Mouse (Mus musculus) B cell, adult 2 months (primary cell): ENCODE results near the gene Msi2.

ENCODE experiments used
- DNase-seq, 2 experiments: peaks; one replicate each; pipeline ENCODE4 v3.0.0; 2022

Msi2 gene

DNA sequence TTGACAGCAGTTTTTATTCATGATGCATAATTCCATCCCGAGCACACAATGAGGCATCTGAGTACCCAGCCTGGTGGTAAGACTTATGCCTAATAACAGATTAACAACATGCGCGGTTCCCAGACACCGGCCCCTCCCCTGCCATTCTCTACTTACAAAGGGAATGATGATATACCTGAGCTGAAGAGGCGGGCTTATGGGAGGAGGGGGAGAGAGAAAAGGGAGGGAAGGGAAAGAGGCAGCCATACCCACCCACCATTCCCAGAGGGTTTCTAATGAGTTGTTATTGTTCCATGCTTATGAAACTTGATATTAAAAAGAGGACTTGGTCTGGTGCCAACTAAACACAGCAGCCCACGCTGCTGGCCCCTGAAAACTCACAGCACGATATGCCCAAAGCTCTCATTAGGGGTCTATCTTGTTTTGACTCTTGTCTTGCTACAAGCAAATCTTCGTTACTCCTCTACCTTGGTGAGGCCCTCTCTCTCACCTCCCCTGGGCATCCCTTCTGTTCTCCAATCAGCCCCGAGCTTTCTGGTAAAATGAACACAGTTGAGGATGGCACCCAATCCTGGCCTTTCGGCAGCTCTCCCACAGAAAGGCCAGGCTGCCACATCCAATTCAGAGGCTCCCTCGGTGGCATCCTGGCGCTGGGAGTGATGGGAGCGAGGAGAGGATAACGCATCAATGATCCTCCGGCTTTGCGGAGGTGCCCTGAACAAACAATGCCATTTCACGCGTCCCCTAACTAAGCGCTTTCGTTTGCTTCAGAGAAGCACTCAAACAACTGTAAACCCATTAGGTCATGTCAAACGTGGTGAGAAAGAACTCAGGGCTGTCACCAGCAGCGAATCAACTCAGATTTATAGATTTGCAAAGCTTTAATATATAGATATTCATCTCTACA is 286.7 kb downstream of the Msi2 start:
- no peak for DNase-seq

DNA sequence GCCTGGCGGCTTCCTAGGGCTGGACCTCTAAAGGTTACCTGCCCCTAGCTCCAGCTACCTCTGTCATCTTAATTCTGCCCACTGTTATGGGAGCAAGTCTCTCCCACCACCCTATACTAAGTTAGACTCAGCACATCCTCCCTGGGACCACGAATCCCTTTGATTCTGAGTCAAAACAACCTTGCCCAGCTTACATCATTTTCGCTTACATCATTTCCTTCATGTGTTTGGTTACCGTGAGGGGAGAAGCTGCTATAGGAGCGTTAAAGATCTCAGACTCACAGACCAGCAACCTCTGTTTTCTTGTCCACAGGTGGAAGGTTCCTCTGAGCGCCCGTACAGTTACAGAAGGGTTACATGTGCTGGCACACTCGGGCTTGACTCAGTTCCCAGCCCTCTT is 288.0 kb downstream of the Msi2 start:
- DNase-seq = no peak

DNA sequence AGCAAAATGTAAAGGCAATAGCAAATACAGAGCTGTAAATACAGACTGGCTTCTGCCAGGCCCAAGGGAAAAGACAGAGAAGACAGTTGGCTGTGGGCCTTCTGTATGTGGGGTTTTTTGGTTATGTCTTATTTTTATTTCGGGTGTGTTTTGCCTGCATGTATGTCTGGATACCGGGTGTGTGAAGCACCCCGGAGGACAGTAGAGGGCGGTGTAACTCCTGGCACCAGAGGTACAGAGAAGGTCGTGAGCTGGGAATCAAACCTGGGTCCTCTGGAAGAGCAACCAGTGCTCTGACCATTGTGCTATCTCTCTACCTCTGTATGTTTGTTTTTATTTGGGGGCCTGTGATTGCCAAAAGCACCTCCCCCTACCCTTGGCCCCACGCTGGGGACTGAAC is 288.6 kb downstream of the Msi2 start:
- peak in 1 of 2 experiments; percentile 4 for DNase-seq

DNA sequence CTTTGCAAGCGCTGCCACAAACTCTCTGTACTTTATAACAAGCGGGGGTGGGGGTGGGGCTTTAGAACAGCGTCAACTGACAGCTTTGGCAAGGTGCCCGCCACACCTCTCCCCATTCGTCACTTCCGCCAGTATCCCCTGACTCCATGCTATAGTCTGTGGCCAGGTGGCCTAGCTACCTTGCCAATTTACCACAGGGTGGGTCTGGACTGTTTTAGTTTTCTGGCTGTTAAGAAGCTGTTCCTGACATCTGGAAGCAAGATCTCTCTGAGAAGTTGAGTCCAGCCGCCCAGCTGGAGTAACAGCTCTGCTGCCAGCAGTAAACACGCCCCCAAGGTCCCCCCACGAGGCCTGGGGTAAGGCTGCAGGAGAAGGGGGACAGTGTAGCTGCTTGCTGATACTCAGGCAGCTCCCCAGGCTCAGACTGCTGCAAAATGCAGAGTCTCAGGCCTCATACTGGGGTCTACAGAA is 292.6 kb downstream of the Msi2 start:
- no peak for DNase-seq

DNA sequence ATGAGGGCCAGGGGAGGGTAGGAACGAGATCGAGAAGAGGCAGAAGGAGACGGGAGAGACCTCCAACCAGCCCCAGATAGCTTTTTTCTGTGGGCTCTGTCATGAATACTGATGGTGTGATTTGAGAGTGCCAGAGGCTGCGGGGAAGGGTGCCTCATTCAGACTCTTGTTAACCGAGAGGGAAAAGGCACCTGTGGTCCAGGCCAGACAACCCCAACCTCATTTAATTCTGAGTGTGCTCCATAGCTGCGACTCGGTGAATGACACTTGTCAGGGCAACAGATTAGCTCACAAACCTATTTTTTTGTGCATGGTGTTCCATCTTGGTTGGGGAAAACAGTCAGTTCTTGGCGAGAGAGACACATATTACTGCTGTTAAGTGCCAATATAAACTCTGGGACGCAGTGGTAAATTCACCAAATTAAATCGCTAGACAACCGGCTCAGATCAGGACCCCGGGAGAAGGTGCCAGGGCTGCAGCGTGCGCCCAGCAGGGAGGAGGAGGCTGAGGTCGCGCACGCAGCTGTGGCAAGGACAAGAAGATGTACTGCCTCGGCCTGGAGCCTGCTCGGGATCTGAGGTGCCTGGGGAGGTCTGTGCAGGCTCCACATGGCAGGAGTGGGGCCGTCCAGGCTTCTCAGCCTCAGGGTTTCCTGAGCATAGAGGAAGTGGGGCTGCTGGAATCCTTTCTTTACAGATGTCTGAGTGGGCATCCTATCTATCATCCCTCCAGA is 294.1 kb downstream of the Msi2 start:
- no peak for DNase-seq

DNA sequence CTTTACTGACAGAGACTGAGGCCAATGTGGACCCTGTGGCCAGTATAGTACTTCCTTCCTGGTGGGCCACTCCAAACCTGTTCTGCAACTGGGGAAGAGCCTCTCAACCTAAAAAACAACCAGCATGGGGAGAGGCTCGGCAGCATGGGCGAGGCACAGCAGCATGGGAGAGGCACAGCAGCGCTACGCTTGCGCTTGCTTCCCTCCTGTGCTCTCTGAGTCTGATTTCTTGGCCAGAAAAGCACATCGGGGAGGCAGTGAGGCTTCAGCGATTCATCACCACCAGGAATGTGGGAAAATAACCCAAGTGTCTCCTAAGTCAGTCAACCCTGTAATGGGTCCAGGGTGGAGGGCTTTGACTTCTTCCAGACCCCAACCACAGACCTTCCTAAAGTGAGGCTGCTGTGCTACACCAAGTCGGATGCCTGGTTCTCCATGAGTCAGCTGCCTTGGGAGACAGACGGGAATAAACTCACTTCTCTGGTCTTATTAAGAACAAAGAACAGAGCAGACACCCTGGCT is 297.2 kb downstream of the Msi2 start:
- DNase-seq = no peak

DNA sequence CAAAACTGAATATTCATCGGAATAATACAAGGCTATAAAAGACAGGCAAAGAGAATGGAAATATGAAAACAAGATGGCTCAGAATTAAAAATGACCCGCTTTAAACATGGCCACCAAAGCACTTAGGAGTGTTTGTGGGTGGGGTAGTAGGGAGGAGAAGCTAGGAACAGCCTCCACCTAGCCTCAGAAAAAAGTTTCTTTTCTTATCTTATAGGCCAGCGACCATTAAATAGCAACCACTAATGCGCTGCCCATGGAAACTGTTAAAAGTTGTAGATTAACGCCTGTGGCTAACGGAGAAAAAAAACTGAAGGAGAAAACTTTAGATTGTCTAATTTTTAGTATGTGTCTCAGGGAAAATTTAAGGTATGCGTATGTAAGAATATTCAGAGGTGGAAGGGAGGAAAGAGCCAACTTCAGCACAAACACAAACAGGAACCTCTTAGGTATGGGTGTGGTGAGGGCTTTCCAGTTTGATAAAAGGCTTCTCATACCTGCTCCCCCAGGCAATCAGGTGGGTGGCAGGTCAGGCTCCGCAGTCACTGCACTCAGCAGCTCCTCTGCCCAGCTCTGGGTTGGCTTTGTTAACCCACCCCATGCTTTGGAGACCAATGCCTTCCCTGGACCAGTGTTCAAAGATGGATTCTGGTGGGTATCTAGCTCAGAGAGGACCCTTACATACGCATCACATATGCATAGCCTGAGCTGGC is 298.5 kb downstream of the Msi2 start:
- no peak for DNase-seq

DNA sequence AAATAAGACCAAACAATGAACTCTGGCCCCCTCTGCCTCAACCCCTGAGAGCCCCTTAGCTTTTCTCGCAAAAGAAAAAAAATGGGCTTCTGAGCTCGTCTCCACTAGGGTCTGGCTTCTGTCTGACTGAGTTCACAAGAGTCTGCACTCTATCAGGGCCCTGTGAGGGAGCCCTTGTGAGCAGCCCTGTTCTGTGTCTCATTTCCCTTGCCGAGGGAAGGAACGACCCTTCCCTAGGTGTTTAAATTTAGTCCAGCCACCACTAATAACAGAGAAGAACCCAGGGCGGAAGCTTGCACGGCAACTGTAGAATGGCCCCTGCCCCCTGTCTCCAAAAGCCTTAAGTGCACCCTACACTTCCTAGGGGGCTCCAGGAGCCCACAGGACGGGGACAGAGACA is 299.2 kb downstream of the Msi2 start:
- DNase-seq = no peak

DNA sequence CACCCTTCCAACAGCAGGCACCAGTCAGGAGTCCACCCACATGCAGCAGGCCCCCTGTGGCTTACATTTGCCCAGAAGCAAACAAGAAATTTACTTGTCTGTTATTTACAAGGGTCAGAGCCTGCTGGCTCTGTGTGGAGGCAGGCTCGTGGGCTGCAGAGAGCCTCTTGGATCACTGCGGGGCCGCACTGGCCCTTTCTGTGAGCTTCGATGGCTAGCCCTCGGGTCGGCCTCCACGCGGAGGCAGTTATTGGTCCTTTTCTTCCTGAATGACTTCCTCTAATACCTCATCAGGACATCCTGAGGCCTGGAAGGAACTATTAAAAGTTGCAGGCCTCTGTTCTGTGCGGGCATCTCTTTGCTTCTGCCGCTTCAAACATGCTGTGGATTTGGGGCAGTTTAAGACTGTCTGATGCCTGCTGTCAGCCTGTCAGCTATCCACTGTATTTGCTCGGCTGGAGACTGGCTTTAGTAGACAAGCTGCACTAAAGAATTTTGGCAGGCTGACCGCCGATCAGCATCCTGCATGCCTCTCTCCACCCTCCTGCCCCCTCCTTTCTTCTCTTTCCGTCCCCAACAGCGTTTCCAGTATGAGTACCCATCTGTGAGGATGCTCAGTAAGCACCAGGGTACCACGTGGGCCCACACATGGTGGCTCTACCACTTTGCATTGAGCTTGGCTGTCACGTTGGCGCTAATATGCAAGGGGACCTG is 304.0 kb downstream of the Msi2 start:
- no peak for DNase-seq

DNA sequence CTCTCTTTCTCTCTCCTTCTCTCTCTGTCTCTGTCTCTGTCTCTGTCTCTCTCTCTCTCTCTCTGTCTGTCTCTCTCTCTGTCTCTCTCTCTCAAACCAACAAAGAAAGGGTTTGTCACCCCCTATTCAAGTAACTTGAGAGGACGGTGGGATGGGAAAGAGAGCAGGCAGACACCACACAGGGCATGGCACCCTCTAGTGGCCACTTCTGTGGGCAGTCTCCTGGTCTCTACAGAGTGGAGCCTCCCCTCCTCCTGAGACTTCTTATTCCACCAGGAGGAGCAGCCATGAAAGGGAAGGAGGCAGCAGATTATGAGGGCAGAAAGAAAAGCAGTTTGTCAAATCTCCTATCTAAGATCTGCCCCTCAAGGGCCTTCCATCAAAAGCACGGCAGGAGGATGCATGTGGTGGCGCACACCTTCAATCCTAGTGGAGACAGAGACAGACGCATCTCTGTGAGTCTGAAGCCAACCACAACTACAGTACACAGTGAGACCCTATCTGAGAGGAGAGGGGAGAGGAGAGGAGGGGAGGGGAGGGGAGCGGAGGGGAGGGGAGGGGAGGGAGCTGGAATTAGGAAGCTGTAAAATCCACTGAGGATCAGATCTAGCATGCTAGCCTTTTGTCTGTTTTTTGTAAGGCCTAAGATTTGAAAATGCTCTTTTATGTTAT is 305.8 kb downstream of the Msi2 start:
- peak; percentile 50 to 53 for DNase-seq

DNA sequence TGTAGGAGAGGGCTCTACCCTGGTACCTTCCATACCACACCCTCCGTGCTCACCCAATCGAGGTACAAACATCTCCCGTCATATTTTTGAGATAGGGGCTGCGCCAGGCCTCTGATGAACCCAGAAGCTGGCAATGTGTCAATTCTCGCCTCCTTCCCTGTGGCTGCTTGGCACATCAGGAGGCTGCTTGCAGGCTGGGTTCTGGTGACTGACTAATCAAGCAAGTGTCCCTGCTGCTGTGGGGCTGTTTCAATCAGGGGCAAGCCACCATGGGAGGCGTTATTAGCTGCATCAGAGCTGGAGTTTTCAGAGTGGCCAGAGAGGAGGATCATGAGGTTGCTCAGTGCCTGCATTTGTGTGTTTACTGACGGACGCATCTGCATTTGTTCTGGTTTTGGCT is 310.0 kb downstream of the Msi2 start:
- no peak for DNase-seq

DNA sequence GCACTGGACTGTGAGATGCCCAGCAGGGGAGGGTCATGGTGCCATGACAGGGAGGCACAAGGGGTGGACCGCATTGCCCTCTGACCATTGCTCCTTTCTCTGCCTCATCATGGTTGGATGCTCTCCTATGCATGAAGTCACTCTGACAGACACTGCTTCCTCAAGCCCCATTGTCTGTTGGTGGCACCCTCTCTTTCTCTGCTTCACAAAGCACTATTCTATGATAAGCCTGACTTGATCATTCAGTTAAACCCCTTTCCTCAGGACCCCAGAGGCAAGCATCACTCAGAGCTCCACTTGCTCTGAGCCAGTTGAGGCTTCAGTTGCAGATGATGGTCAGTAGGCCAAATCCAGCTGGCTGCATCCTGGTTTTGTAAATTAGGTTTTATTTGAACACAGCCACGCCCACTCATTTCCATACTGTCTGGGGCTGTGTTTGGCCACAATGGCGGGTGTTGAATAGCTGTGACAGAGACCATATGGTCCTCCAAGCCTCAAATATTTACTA is 311.9 kb downstream of the Msi2 start:
- DNase-seq = no peak

DNA sequence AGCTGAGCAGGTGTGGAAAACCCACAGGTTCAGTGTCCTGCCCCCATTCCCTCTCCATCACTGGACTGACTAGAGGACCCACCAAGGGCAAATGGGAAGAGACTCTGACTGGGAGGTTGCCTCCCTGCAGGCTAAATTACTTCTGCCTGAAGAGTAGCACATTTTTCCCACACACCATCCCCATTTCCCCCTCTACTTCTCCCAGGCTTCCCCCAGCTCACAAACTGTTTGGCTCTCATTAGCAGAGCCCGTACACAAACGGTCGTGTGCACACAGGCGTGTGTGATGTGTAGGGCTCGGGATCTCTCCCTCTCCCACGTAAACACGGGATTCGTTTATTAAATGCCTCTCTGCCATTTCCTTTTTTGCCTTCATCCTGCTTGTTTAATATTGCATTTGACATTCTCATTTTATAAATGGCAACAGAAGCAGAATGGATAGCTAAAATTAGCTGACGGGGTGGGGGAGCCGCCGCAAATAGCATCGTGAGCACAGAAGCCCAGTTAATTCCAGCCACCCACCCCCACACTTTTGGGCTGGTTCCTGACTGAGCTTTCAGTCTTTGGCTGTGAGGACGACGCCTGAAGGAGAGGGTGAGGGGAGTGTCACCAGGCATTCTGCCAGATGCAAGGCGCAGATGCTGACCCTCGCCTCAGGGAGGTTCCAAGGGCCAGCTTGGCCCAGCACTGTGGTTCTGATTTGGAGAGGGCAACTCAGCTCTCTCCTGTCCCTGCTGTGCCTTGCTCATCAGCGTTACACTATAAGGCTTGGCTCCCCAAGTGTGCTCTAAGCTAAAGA is 313.3 kb downstream of the Msi2 start:
- DNase-seq = no peak

DNA sequence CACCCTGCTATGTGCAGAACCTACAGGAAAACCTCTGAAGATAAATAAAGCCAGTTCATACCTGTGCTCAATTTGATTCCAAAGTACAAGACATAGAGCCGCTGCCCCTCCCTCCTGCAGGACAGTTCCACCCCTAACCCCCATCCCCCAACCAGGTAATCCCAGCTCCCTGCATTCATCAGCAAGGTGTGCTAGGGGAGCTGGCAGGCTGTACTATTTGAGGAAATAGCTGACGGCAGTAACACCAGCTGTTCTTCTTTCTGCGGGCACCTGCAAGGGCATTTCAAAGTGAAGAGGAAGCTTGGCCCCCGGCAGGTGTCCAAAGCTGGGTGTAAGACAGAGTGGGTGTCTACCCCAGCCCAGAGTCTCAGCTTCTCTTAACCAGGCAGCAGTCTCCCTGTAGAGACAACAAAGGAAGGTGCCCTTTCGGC is 314.1 kb downstream of the Msi2 start:
- no peak for DNase-seq

DNA sequence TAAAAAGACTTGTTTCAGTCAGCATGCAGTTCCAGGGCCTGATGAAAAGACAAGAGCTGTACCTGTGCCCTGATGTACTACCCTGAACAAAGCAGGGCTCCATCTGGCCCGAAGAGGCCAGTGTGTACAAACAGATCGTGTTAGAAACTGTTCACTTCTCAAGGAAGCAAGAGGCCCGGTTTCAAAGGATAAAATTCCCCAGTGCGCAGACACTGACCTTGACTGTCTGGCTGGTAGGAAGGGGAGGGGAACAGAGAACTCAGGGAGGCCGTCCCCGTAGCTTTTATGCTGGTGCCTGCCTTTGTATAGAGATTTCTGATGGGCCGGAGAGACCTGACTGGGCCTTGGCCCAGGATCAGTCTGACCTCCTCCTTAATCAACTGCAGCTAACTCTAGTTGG is 316.0 kb downstream of the Msi2 start:
- no peak for DNase-seq

DNA sequence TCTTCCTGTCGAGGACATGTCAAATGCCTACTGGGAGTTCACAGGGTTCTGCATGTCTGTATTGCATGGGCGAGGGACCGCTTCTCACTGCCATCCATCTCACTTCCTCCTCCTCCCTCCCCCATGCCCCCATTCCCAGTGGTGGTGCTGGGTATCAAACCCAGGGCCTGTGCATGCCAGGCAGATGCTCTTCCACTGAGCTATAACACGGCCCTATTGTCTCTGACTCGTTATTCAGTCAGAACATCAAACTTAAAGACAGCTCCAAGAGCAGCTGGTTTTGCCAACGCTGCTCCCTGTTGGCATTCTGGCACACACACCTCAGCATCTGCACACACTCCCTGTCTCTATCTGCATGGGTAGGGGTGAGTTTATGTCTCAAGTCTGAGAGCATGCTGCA is 317.0 kb downstream of the Msi2 start:
- no peak for DNase-seq

DNA sequence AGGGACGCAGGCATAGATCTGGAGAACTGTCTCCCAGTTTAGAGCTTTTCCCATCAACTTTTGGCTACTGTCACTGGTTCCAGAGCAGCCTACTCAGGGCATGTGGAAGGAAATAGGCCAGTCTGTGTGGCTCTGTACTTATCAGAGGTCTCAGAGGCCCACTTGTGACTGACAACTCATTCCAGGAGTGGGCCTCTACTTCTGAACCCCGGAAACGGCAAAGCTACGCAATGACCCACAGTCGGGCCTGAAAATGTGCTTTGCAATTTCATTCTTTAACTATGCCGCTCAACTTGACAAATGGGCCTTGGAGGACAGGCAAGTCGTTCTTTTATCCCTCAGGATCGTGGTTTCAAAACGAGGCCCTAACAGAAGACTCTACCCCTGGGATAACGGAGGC is 317.4 kb downstream of the Msi2 start:
- DNase-seq = no peak

DNA sequence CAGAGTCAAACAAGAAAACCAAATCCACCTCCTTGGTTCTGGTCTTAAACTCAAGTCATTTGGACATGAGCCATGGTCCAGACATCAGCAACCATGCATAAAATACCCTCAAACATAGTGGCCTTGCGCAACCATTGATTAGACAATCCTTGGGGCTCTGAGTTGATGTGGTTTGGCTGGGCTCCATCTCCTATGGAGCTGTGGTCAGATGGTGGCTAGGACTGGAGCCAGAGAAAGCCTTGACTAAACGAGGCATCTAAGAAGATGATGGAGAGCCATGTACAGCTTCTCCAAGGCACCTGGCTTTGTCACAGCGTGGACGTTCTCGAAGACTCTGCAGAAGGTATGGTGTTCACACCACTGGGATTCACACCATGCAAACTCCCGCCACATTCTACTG is 318.1 kb downstream of the Msi2 start:
- no peak for DNase-seq

DNA sequence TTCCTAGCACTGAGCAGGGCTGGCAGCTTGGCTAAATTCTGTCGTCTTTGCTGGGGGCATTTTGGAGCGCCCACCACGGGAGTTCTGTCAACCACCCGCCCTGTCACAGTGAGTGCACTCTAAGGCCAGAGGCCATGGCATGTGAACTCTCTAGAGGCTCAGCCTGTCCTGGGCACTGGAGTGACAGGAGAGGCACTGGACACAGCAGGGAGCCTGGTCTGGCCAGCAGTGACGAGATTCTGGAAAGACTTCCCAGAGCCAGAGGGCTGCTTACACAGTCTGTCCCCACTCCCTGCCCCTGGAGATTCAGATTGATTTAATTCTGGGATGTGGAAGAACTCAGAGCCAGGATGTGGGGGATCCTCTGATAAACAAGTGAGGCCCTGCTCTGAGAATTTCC is 318.9 kb downstream of the Msi2 start:
- no peak for DNase-seq

DNA sequence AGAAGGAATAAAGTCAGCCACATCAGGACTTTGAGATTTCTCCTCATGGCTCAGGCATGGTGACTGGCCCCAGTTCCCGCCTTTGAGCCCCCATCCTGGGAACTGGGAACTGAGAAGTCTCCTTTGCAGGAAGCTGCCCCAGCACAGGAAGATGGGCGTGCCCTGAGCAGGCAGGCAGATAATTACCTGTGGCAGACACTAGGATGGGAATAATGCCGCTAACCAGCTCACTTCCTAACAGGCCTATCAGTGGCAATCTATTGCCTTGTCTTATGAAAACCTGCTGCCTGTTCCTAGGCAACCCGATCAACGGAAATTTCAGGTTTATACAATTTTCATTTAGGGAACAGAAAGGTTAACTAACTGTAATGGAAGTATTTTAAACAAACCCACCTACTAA is 319.3 kb downstream of the Msi2 start:
- no peak for DNase-seq
